Mouse (Mus musculus): ENCODE measurements at regions not wholly inside any gene's neighbourhood (a gene's known extent, or its start where the extent isn't known, plus 50 kb on each side); places are given as distances from the start of the nearest gene placed in this dataset.
"Not testable (repeated sequence)": the region's sequence is repeated elsewhere in the genome, so short reads cannot be mapped to it uniquely, and the experiment has no call there.

DNA sequence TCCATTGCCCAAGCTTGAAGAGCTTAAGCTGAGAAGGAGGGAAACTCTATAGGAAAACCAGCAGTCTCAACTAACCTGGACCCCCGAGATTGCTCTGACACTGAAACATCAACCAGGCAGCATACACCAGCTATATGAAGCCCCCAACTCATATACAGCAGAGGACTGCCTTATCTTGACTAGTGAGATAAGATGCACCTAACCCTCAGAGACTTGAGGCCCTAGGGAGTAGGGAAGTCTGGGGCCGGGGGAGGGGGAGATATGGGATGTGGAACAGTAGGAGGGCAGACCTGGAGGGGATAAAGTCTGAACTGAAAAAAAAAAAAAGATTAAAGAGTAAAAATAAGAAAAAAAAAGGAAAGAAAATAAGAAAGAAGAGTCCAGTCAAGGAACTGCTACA lies 540.5 kb upstream of the Pkdcc start:
- no peak for DNase-seq (ENCODE audit: low spot score in 2 of 2)

GRCm38 (mm10) chr17:82666557-82666956 lies 548.5 kb upstream of the Pkdcc start:
- not testable (repeated sequence) for DNase-seq (ENCODE audit: low spot score in 2 of 2)

DNA sequence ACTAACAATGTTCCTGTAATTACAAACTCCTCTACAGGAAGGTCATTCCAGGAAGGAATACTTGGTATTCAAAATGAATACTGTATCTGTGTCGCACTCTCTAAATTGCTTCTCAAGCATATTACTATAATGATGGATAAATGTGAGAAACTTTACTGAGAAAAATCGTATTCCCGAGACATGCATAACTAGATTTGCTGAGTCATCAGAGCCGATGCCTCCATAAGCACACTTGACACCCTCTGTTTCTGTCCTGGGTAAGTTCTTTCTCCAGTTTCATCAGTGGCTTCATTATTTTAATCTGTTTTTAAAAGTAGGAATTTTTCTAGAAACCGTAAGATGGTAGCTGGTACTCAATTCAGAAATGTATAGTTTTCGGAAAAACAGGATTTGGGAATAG lies 550.7 kb upstream of the Pkdcc start:
- DNase-seq (ENCODE audit: low spot score in 2 of 2) = no peak

DNA sequence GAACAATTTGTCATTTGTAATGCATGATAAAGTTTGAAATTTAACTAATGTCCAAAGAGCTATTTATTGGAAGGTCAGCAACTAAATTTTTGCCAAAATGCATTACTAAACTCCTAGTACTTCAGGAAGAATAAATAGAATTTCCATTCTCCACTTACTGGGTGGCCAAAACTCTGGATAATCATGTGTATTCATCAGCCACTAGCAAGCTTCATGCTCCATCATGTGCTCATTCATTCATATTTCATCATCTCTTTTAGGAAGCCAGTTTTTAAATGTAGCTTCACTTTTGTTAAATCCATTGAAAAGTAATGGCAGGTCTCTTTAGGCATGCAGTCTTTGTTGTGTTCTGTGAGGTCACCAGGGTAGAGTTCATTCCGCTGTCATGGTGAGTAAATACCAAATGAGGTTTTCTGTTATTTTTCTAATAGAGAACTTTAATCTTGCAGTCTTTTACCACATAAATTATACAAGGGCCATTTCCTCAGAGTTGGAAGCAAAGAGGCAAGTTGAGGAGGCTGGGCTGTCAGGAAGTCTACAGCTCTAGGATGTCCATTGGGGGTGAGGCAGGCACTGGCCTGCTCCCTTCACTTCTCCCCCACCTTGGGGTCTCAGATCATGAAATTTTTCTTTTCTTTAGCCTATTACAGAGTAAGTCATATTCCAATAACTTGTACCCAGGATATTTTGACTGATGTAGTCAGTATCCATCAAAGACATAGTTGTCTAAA lies 578.5 kb upstream of the Pkdcc start:
- DNase-seq (ENCODE audit: low spot score in 2 of 2) = no peak

DNA sequence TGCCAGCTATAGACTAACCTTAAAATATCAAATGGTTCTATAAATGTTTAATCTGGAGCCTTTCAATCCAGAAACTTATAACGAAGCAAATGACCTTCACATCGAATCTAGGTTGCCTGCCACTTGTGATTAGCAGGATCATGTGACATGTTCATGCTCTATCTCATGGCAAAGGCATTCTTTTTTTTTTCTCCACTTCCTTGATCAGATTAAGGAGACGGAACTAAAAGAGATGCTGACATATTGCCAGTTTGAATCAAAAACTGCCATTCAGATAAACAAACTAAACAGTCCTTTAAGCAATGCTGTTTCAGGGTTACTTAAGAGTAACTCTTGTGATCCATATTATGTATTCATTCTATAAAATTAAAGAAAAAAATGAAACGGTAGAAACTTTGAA lies 579.2 kb upstream of the Pkdcc start:
- no peak for DNase-seq (ENCODE audit: low spot score in 2 of 2)

DNA sequence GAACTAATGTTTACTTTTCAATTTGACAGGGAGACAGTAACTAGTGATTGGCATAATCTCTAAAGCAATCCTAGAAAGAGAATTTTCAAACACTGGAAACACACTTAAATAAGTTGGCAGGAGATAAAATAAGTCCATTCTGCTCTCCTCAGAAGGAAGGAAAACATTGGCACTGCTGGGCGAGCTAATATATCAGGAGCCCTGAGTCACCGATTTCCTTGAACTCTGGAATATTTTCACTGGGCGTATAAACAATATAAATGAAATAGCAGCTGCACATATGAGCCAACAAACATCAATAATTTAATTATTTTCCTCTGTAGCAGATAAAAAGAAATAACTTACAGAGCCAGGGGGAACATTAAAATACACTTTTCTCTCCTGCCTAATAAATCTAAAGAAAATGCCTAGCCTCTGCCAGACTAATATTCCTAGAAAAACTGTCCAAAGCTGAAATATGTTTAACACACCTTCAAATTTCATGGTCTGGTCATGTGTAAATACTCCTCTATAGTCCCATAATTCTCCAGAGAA lies 608.4 kb upstream of the Pkdcc start:
- no peak for DNase-seq (ENCODE audit: low spot score in 2 of 2)

GRCm38 (mm10) chr17:82583801-82584200 lies 631.3 kb upstream of the Pkdcc start:
- DNase-seq (ENCODE audit: low spot score in 2 of 2) = no peak

DNA sequence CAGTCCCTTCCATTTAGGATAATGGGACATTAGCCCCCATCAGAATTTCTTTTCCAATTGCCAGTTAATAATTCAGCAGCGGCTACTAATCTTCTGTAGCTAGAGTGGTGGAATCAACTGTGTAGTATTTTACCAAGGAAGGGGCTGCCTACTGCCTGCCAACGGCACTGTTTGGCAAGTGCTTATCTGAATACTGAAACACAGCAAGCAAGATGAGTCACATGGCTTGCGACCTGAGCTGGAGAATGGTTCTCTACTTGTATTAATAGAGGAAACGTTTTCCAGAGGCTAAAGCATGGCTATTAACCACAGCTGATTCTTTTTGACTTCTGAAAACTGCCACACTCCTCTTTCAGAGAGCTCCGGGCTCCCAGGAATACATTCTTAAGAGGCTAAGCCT lies 681.6 kb upstream of the Pkdcc start:
- no peak for DNase-seq (ENCODE audit: low spot score in 2 of 2)

GRCm38 (mm10) chr17:82518129-82518528 lies 697.0 kb upstream of the Pkdcc start:
- DNase-seq (ENCODE audit: low spot score in 2 of 2) = no peak

DNA sequence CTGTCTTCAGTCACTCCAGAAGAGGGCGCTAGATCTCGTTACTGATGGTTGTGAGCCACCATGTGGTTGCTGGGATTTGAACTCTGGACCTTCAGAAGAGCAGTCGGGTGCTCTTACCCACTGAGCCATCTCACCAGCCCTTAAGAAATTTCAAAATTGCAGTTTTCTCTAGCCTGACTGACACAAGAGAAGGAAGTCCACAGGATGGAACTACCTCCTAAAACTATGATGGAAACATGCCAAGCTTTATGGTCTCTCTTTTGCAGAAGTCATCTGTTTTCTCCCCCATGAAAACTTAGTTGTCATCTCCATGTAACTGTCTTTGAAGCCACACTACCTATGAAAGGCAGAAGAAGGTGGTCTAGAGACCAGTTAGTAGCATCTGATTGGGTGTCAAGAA lies 698.2 kb upstream of the Pkdcc start:
- DNase-seq (ENCODE audit: low spot score in 2 of 2) = no peak

DNA sequence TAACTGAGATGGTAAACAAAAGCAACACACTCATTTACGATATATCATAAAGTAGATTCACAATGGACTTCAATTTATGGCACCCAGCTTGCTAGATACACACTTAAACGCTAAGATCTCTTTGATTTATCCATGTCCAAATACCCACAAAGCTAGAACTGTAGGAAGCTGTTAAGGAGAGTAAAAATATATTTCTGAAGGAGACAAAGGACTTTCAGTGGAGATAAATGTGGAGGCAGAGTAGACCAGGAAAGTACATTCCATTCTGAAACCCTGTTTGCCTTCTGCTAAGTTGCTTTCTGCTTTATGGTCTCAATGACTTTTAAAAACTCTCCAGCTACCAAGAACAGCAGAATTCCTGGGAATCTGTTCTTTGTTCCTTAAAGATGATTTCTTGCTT lies 701.3 kb upstream of the Pkdcc start:
- DNase-seq (ENCODE audit: low spot score in 2 of 2) = no peak

DNA sequence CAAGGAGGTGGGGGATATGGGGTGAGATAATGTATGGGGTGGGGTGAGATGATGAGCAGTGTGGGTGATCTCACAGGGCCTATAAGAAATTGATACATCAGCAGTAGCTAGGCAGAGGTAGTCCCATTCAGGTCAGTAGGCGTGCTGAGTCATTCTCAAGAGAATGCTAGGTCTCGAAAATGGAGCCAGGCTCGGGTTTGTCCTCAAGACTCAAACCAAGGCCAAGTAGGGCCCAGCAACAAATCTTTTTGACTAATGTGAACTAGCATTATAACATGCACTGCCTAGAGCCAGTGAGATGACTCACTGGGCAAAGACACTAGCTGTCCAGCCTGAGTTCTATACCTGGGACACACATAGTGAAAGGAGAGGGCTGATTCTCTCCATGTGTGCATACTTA lies 710.8 kb upstream of the Pkdcc start:
- no peak for DNase-seq (ENCODE audit: low spot score in 2 of 2)

GRCm38 (mm10) chr17:82485544-82485943 lies 729.5 kb upstream of the Pkdcc start:
- peak in 1 of 2 experiments; percentile 37 for DNase-seq (ENCODE audit: low spot score in 2 of 2)

GRCm38 (mm10) chr17:82484609-82485008 lies 730.5 kb upstream of the Pkdcc start:
- DNase-seq (ENCODE audit: low spot score in 2 of 2) = peak; percentile 5 to 33

- no peak for DNase-seq (ENCODE audit: low spot score in 2 of 2)
Observed at GRCm38 (mm10) chr17:82457972-82458371, 719.8 kb upstream of the Slc8a1 start.

DNA sequence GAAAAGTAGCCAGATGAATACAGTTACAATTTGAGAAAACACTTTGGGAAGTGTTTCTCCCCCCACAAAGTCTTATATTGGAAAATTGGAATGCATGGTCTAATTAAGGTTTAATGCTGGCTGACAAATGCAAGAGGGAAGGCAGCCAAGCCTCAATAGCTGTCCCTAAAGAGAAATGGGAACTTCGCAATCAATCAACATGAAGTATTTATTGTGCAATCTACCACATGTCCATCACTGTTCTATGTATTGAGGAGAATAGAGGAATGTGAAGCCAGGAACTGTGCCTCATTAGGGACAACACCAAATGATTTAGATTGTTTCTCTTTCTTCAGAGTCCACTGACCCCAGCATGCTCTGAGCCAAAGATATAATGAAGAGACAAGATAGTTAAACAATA lies 715.7 kb upstream of the Slc8a1 start:
- DNase-seq (ENCODE audit: low spot score in 2 of 2) = no peak

- DNase-seq (ENCODE audit: low spot score in 2 of 2) = no peak
Observed at GRCm38 (mm10) chr17:82439105-82439504, 700.9 kb upstream of the Slc8a1 start.

- no peak for DNase-seq (ENCODE audit: low spot score in 2 of 2)
Observed at GRCm38 (mm10) chr17:82437206-82437605, 699.0 kb upstream of the Slc8a1 start.

DNA sequence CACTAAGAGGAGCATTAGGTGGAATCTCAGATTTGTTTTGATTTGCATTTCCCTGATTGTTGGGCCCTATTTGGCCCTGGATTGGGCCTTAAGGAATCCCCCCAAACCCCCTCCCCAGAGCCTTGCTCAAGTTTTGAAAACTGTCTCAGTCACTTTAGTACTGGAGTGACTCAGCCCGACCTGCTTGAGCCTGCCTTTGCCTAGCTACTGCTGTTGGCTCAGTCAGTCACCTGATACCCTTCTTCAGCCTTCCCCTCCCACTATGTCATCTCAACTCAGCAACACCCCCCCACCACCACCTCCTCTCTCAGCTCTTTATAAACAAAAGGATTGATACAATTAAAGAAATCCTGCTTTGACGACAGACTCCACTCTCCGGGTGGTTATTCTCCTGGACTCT lies 694.5 kb upstream of the Slc8a1 start:
- no peak for DNase-seq (ENCODE audit: low spot score in 2 of 2)

DNA sequence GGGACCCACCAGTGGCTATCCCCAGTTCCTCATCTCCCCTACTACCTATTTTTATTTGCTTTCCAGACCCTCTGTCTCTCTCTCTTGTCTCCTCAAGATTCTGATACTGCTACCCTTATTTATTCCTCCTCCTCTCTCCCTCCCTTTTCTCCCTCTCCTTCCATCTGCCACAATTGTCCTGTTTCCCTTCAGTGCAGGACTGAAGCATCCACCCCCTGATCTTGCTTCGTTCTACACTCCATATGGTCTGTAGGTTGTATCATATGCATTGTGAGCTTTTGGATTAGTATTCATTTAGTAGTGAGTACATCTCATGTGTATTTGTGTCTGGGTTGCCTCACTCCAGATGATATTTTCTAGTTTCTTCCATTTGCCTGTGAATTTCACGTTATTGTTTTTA lies 670.1 kb upstream of the Slc8a1 start:
- peak; percentile 3 to 11 for DNase-seq (ENCODE audit: low spot score in 2 of 2)

DNA sequence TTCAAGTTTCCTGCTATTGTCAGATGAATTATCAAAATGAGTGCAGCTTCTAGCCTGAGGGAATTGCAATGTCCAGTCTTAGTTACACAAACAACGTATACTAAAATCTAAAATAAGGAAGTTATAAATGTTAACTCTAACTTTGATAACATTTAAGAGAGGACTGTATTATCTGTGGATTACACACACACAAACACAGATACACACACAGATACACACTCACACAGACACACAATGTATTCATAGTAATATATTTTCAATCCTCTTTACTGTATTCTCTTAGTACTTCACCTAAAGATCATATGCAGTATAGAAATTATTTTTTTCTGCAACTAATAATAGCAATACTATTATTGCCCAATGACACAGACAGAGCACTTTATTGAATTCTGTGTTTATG lies 661.2 kb upstream of the Slc8a1 start:
- DNase-seq (ENCODE audit: low spot score in 2 of 2) = no peak

DNA sequence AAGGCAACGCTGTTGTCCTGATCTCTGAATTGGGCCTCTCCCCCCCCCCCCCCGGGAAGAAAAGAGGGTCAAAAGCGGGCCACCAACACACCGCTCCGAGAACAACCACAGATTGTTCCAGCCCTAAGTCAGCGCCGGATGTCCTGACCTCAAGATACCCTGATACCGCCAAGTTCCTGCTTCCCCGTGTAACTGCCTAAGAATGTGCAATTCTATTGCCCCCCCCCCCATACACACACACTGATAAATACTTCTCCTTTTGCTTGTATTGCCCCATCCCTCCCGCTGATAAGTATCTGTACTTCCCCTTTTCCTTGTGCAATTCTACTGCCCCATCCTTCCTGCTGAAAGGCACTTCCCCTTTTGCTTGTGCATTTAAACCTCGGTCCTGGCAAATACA lies 641.2 kb upstream of the Slc8a1 start:
- DNase-seq (ENCODE audit: low spot score in 2 of 2) = not testable (repeated sequence)

- DNase-seq (ENCODE audit: low spot score in 2 of 2) = no peak
Observed at GRCm38 (mm10) chr17:82378248-82378820, 640.2 kb upstream of the Slc8a1 start.

- DNase-seq (ENCODE audit: low spot score in 2 of 2) = no peak
Observed at GRCm38 (mm10) chr17:82377176-82377592, 639.0 kb upstream of the Slc8a1 start.
